Mouse (Mus musculus): ENCODE results near the gene Zdhhc6.

Zdhhc6 gene

DNA sequence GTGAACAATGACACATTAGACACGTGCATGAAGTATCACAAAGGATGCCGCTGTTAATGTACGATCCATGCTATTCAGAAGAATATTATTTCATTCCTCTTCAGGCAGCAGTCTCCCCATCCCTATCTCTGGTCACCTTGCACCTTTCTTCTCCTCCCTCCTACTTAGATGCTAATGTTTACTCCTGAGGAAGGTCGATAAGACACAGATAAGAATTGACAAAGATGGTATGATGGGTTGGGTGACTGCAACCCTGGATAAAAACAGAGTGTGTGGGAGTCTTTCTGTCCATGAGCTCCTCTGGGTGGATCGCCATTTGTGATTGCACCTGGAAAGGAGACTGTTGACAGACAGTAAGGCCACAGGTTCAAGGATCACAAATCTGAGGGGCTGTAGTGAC lies 57.3 kb downstream of the Zdhhc6 start:
- no peak for DNase-seq (ENCODE audit: low read depth, low spot score)

DNA sequence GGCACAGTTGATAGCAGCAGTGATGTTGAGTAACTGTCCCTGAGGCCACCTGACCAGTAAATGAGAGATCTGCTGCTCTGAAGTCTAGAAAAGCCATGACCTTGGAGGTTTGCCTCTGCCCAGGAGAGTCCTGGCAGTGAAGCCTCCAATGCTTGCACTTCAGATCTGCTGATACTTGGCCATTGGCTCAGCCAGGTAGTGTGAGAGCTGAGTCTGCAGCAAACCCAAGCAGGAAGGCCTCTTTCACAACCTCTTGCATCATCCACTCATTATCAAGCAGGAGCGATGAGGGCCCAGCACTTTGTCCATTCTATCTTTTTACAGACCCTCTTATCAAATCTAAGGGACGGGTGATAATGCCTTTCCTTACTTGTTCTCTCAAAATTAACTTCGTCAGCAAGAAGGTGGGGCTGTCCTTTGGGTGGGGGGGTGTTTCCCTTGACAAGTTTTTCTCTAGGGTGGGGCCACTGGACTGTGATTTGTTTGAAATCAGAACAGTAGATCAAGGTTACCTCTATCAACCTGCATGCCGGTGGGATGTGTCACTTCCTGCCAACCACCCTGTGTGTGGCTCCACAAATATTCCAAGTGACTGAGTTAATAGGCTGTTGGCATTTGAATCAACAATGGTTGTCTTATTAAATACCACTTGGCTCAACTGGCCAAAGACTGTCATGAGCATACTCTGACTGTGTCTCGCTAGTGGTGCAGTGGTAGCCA lies 58.0 kb downstream of the Zdhhc6 start:
- DNase-seq (ENCODE audit: low read depth, low spot score), result no peak

DNA sequence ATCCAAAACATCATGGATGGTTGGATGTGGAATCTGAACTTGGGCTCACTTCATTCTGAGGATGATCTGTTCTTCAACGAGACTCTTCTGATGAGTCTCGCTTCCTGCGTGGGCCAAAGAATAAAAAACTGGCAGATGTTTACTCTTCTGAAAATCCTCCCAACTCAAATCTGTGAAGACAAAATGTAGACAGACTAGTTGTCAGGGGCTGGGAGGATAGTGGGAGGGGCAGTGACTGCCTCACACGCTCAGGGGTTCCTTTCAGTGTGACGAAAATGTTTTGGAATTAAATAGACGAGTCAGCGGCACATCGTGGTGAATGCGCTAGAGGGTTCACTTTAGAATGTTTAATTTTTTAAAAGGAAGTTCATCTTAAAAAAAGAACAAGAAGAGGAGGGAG lies 59.7 kb downstream of the Zdhhc6 start:
- DNase-seq (ENCODE audit: low read depth, low spot score), result no peak

DNA sequence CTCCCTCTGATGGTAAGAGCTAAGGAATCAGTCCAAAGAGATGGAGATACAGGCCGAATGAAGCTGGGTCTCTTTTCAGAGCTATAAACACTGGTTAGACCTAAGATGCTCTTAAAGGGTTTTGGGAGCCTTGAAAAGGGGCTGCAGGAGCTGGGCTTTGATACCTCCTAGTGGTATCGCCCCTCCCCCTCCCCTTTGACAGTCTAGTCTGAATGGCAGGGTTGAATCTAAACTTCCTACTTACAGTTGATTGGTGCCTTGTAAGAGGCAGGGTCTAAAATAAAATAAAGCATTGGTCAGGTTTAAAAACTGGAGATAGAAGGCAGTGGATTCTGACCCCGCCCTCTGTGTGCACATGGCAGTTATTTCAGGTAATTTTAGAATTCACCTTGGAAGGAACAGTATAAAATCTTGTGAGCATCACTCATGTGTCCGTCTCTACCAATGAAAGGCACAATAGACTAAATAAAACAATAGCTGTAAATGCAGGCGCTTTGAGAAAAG lies 61.3 kb downstream of the Zdhhc6 start:
- peak; percentile 94 for DNase-seq (ENCODE audit: low read depth, low spot score)

DNA sequence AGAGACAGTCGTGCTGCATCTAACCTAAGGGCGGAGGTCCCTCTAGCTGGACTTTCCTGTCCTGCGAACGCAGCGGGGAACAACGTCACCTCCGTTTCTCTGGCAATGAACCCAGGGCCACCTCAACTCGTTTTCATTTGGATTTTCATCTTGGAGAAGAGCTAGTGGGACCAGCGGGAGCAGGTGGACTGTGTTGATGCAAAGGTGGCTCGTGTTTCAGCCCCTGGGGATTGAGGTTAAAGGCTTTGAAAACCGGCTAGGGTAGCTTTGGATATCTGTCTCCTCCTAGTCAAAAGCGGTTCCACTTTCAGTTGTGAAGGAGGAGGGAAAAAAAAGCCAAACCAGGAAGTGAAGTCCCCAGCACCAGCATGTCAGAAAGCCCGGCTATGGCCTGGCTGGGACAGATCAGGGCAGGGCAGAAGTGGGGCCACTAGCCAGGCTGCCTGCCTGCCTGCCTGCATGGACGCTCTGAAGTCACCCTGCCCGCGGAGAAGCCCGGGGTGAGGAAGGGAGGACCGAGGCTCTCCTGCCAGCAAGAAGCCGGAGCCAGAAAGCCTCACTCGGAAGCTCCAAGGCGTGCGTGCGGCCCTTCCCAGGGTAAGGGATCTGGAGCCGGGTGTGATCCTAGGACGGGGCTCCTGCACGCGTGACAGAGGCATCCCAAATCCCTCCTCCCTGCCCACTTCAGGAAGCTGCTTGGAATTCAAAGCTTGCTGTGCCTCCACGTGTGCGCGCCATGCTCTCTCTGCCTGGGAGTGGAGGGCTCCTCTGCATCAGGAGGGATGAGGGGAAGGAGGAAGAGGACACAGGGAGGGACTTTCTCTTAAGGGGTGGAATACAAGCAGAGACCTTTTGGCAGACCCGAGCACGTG lies 62.0 kb downstream of the Zdhhc6 start:
- peak; percentile 90 for DNase-seq (ENCODE audit: low read depth, low spot score)

DNA sequence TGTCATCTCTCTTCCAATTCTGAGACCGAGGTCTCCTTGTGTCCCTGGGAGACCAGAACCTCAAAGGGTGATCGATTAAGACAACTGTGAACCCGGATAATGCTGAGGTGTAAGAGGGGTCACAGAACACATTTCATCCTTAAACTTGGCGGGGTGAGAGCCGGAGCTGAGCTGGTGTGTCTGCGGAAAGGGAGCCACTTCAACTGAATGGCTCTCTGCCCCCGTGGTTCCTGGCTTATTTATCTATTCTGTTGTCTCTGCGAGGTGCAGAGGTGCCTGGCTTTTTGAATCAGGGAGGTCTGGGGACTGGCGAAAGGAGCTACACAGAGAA lies 62.6 kb downstream of the Zdhhc6 start:
- DNase-seq (ENCODE audit: low read depth, low spot score), result no peak

DNA sequence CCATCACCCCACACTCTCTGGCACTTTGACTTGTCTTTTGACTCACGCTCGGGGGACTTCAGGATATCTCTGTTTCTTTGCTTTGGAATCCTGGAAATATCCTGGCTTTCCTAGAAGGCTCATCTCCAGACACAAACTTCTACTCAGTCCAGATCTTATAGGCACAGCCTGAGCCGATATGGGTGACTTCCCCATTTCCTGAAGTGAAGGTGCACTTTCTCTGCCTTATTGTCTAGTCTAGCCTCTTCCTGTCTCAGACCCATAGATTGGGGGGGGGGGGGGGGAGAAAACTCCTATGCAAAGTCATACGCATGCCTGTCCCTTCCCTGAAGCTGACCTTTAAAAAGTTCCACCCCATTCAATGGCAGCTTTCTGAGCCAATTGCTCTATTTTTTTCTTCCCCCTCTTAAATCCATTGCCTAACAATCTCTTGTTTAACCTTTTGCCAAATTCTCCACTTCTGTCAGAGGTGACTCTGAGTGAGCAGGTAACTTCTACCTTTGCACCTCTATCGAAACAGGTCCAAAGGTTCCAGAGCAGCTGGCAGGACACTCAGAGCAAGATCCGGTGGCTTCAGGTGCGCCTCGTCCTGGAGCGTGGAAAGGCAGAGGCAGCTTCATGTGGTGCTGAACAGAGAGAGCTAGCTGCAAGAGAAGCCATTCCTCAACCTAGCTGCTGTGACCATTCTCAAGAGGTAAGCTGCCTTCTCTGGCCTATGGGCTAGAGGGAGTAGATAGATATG lies 64.3 kb downstream of the Zdhhc6 start, which contains the start of gene Acsl5:
Gene Acsl5, plus strand, starts transcription at position 556 of the 742 bp plus-strand sequence.
- DNase-seq (ENCODE audit: low read depth, low spot score), result no peak

DNA sequence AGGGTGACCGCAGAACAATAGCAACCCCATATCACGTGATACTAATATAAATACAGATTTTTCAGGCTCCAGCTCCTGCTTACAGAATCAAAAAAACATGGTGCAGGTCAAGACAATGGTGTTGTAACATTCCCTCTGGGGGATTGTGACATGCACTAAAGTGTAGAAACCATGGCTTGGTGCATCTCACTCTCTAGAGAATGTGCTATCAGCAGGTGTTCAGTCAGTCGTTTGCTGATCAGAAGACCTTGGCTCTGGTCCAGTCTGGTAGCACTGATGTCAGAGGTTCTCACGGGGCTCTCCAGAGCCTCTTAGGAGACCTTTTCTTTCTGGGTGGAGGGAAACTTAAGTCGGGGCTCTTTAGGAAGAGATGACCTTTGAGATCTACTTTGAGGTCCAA lies 65.4 kb downstream of the Zdhhc6 start:
- DNase-seq (ENCODE audit: low read depth, low spot score), result no peak

DNA sequence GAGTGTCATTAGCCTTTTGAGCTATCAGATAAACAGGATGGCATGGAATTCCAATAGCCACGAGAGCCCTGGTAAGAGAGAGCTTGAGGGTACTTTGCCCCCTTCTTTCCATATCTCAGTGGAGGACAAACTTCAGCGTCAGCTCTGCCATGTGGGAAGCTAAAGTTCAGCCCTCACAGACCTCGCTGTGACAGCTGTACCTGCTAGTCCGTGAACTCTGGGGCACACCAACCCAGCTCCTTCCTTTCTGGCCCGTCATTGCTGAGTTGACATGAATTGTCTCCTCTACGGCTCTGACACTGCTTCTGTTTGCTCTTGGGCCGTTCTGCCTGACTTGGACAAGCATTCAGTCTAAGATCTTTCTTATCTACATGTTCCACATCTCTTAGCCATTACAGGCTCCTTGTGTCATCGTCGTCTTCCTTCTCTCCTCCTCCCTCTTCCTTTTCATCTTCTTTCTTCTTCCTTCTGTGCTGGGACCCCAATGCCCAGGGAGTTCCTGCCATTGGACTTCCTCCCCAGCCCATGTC lies 67.8 kb downstream of the Zdhhc6 start:
- DNase-seq (ENCODE audit: low read depth, low spot score), result no peak

DNA sequence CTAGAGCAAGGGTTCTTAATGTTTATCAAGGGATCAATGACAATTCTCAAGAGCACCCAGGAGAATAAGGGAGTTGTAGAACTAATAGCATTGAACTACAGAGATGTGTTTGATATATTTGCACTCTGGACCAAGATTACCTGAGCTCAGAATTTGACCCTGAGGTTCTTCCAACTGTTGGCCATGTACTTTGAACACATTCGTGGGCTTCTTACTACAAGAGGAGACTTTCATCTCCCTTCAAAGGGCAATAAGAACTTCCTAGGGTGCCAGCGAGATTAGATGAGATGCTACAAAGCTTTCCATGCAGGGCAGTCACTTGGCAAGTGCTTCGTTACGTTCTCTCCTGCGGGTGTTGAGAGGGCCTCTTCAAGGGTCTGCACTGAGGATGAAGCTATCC lies 68.3 kb downstream of the Zdhhc6 start:
- no peak for DNase-seq (ENCODE audit: low read depth, low spot score)

DNA sequence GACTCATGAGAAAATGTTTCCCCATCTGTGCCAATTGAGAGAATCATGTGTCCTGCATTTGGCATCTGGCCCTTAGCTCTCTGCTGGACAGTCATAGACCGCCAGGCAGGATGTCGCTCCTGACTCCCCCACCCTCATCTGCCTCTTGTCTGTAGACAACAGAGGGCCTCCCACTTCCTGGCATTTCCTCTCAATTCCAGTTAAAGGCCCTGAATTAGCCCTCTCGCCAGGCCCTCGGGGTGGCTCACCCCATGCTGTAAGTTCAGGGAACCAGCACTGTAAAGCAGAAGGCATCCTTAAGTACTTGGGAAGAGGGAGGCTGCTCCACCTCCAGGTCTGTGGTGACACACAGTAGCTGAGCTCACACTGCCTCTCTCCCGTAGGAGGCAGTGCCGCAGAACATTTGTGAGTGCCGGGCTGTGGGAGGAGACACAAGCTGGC lies 71.0 kb downstream of the Zdhhc6 start:
- DNase-seq (ENCODE audit: low read depth, low spot score), result no peak

DNA sequence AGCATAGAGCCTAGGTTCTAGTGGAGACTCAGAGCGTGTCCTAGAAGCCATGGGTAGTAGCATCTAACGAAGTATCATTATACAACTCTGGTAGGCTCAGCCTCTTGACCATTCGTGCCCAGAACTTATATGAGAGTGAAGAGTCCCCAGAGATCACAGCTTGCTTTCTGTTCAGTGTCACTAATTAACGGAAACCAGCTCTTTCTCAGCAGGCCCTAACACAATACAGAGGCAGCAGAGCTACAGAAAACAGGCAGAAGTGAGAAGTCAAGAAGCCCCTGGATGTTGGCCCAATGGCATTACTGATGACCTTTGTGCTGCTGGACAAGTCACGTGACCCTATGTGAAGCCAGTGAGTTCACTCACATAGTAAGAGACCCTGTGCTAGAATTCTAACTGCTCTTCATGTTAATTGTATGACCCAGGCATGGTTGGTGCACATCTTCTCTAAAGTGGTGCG lies 74.6 kb downstream of the Zdhhc6 start, which contains the start of gene Gucy2g:
Gene Gucy2g, minus strand, starts transcription at position 51 of the 460 bp plus-strand sequence.
- DNase-seq (ENCODE audit: low read depth, low spot score), result no peak

DNA sequence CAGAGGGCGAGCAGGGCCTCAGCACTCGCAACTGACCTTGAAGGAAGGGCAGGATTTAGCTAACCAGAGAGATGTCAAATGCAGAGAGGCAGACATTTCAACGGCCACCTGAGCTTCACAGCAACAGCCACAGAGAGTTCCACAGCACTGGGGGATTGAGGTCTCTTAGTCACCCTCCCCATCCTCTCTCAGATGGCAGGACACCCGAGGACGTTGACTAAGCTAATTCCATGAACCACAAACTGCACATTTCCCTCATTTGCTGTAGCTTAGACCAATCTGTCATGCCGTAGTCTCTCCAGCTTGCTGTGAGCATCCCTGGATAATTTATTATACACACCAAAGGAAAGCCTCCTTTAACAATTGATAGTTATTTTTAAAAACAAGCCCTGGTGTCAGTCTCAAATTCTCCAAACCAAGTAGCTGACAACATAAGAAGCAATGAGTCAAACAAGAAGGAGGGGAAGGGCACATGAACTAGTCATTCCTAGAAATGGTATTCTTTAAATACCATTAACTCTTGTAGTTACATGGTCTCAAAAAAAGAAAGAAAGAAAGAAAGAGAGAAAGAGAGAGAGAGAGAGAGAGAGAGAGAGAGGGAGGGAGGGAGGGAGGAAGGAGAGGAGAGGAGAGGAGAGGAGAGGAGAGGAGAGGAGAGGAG lies 75.9 kb downstream of the Zdhhc6 start:
- DNase-seq (ENCODE audit: low read depth, low spot score), result no peak

DNA sequence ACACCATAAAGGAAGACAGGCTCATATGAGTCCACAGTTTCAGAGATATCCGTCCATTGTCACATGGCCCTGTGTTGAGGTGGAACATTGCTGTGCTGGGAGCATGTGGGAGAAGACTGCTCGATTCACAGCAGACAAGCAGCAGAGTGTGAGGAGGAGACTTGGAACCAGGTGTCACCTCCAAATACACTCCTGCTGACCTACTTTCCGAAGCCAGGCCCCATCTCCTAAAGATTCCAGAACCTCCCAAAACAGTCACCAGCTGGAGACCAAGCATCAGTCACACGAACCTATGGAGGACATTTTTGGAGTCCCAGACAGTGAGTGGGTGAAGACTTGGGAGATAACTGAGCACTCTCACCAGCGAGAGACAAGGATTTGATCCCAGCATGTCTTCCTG lies 79.3 kb downstream of the Zdhhc6 start:
- DNase-seq (ENCODE audit: low read depth, low spot score), result no peak

DNA sequence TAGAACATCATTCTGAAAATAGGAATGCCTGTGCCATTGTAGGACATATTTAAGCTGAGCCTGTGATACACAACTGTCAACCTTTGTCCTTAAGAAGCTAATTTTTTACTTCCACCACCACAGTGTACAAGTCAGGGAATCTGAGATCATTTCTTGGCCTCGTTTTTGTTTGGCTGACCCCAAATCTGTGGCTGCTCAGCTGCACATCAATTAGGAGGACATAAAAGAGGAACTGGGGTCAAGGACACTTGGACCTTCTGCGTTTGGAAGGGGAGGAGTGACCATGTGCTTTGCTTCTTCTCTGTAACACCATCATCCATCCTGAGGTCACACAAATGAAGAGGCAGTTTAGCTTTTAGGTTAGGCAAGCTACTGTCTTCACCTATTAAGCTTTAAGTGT lies 79.8 kb downstream of the Zdhhc6 start:
- no peak for DNase-seq (ENCODE audit: low read depth, low spot score)

DNA sequence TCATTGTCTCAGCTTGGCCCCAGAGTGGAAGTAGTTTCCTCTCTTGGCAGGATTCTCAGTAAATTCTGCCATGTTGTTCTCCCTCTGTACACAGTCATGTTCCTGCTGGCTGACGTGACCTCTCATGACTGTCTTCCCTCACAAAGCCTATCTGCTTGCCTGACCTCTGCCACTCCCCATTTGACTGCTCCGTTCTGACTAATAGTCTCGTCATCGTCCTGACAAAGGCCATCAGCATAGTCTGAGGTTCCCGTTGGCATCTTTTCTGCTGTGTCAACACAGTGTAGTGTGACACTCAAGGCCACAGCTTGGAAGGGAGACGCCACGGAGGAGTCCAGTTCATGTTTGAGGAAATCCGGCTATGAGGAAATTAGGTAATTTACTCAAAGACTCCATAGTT lies 83.7 kb downstream of the Zdhhc6 start:
- DNase-seq (ENCODE audit: low read depth, low spot score), result no peak

DNA sequence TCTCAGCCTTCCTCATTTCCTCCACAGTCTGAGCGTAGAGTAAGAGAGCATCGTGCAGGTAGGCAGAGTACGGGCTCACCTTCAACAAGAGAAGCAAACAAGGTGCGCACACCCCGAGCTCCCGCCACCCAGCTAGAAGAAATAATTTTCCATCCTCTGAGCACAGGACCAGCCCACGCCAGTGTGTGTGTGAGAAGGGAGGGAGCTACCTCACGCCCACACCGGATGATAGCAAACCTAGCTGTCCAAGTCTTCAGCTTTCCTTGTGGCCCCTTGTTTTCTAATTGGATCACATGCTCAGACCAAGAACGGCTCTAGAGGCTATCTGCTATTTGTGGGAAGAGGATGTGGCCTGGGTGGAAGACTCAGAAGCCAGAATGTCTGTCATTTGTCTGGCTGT lies 84.8 kb downstream of the Zdhhc6 start:
- DNase-seq (ENCODE audit: low read depth, low spot score), result no peak

DNA sequence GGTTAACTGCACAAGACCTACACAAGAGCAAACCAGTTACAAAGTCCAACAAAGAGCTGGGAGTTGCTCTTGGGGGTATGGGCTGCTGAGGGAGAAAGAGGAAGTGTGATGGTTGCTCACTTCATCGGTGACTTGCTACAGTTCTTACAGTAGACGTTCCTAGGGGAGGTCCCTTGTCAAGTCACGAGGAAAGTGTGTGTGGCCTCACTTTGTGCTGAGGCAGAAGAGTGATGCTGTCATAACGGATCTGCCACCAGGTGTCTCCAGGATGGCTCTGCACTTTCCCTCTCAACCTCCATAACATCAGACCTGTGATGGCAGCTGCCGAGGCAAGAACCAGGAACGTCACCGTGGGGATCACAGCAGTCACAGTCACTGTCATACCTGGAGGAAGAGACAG lies 88.7 kb downstream of the Zdhhc6 start:
- DNase-seq (ENCODE audit: low read depth, low spot score), result peak; percentile 74

DNA sequence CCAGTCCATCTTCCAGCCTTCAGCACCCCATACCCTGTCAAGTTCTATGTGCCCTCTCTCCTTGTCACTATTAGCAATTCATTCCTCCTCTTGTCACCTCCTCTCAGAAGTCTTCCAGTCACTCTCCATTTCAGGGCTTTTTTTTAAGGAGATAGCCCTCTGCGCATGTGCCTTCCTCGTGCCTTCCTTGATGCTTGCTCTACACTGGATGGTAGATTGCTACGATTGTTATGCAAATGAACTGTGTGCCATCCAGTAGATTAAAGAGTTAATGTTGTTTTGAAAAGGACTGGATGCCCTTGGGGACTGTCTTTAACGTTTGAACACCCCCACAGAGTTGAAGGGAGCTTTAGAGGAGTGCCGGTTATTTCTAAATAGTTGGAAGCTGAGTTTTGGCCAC lies 89.2 kb downstream of the Zdhhc6 start:
- DNase-seq (ENCODE audit: low read depth, low spot score), result no peak

DNA sequence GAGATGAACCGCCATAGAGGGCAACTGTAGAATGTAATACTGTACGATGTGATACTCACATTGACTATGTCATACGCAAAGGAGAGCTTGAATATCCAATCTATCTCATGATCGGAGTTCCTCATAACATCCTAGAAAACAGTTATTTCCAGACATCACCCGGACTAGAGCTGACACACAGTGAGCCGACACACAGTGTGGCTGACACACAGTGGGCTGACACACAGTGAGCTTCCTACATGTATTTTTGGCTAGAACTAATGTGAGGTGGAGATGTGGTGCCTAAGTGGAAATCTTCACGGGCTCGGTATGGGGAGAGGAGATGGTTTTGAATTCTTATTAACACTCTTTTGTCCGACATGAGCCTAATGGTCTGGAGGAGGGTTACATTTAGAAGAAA lies 93.6 kb downstream of the Zdhhc6 start:
- DNase-seq (ENCODE audit: low read depth, low spot score), result no peak
